Mouse (Mus musculus) G1E (cell line): ENCODE measurements around the gene Smtnl1.

ENCODE experiments used
- CTCF ChIP-seq: IDR thresholded peaks from 2 replicates; pipeline ENCODE4 v1.5.1; 2012; ENCODE audit warnings: low read depth, low read length, inconsistent platforms, mixed read lengths
- GATA1 ChIP-seq: IDR thresholded peaks from 2 replicates; pipeline ENCODE4 v1.6.1; 2012; ENCODE audit warnings: borderline replicate concordance, low read length, inconsistent platforms, mixed read lengths

GRCm38 (mm10) chr2:84793154-84793553 lies 29.3 kb downstream of the Smtnl1 start:
- TF ChIP-seq CTCF (no peak), GATA1 (no peak)
